Mouse (Mus musculus) erythroid progenitor cell, adult 5-6 weeks (primary cell): ENCODE data around the gene Arhgap22. TPM values are rescaled to one million over a fixed set of nuclear protein-coding genes. Genes with fewer than 3 reads are reported as not detected.

Source experiments
- ATAC-seq: replicated peaks from 2 replicates; pipeline ENCODE4 v1.8.0; 2016; ENCODE audit warnings: moderate number of reproducible peaks, mild to moderate bottlenecking, moderate TSS enrichment, inconsistent platforms; ENCODE audit not compliant: poor library complexity, low FRiP score, severe bottlenecking
- total RNA-seq, 2 experiments: library from RNA; stranded (forward) in 1 of 2; stranded (reverse) in 1 of 2; fragments of 150-400 nt in 1 of 2; fragments of 186-747, 209-891 nt in 1 of 2; gene quantifications; 2 replicates each; pipeline versions ENCODE4 v1.2.3 to v1.2.4; 2015 to 2017; ENCODE audit warnings: low replicate concordance in 2 of 2

The Arhgap22 gene
- total RNA-seq (2015; ENCODE audit: low replicate concordance) (not detected in 2 replicates), total RNA-seq (2017; ENCODE audit: low replicate concordance) (3.1 TPM in 1 of 2 replicates, not detected in the other)

- ATAC-seq: peak; percentile 79
These were observed at the start of gene Arhgap22 for GRCm38 (mm10) chr14:33213823-33214766. Arhgap22 (plus strand) TSS chr14:33214026.

- ATAC-seq: no peak
These were observed 45.1 kb upstream of the Arhgap22 start for GRCm38 (mm10) chr14:33168750-33169149.

GRCm38 (mm10) chr14:33171942-33172341, 41.9 kb upstream of the Arhgap22 start:
- ATAC-seq: no peak

- ATAC-seq: no peak
These were observed 38.6 kb upstream of the Arhgap22 start for GRCm38 (mm10) chr14:33175059-33175821.

- no peak for ATAC-seq
These were observed 33.7 kb upstream of the Arhgap22 start for GRCm38 (mm10) chr14:33180102-33180501.

- ATAC-seq: no peak
These were observed 28.6 kb upstream of the Arhgap22 start, which contains the start of gene Wdfy4 for GRCm38 (mm10) chr14:33185068-33185800. Wdfy4 (minus strand) TSS chr14:33185508.

GRCm38 (mm10) chr14:33187201-33187600, 26.6 kb upstream of the Arhgap22 start:
- no peak for ATAC-seq

GRCm38 (mm10) chr14:33189230-33189629, 24.6 kb upstream of the Arhgap22 start:
- ATAC-seq: no peak

- no peak for ATAC-seq
These were observed 23.9 kb upstream of the Arhgap22 start for GRCm38 (mm10) chr14:33189849-33190423.

- no peak for ATAC-seq
These were observed 23.2 kb upstream of the Arhgap22 start for GRCm38 (mm10) chr14:33190646-33191045.

GRCm38 (mm10) chr14:33193762-33194161, 20.1 kb upstream of the Arhgap22 start:
- no peak for ATAC-seq

- ATAC-seq: no peak
These were observed 19.6 kb upstream of the Arhgap22 start for GRCm38 (mm10) chr14:33194241-33194640.

- ATAC-seq: no peak
These were observed 11.7 kb upstream of the Arhgap22 start for GRCm38 (mm10) chr14:33202161-33202560.

GRCm38 (mm10) chr14:33202885-33203284, 10.9 kb upstream of the Arhgap22 start:
- ATAC-seq: no peak

- no peak for ATAC-seq
These were observed 10.0 kb upstream of the Arhgap22 start for GRCm38 (mm10) chr14:33203777-33204176.

GRCm38 (mm10) chr14:33205280-33205965, 8.4 kb upstream of the Arhgap22 start:
- ATAC-seq: no peak

GRCm38 (mm10) chr14:33207011-33207410, 6.8 kb upstream of the Arhgap22 start:
- peak; percentile 42; the same call in 1 of the 2 replicates for ATAC-seq

- ATAC-seq: no peak
These were observed 5.5 kb upstream of the Arhgap22 start for GRCm38 (mm10) chr14:33208331-33208730.

- no peak for ATAC-seq
These were observed 3.0 kb upstream of the Arhgap22 start for GRCm38 (mm10) chr14:33210806-33211205.
